Mouse (Mus musculus) adrenal gland, adult 8-10 months (tissue): Measurements from ENCODE around the gene Bptf. TPM values are rescaled to one million over a fixed set of nuclear protein-coding genes. Genes with fewer than 3 reads are reported as not detected.

Experiments
- total RNA-seq, 4 experiments: library from RNA; stranded (reverse); gene quantifications; 2 replicates each; pipeline ENCODE4 v1.2.4; 2022

The Bptf gene
- total RNA-seq, 4 experiments from 2014 or later: 40.0 to 68.4 (median 51.1) TPM

Other genes starting within 250 kb of the Bptf start
- gene Smurf2, start 211.4 kb downstream of the Bptf start, total RNA-seq: 10 to 100 TPM; 27.3 to 39.8 (median 36.8) TPM
- gene Kpna2, start 132.6 kb downstream of the Bptf start, total RNA-seq: 10 to 100 TPM; 20.7 to 37.7 (median 28.8) TPM
- gene 1810010H24Rik, start 106.4 kb downstream of the Bptf start, total RNA-seq: 1 to 10 TPM; 2.2 to 3.7 (median 3.0) TPM
- gene Nol11, start 57.3 kb upstream of the Bptf start, total RNA-seq: 10 to 100 TPM; 24.8 to 31.0 (median 28.6) TPM